ENCODE assay signal across 11 mouse cellular contexts in the genomic region with DNA sequence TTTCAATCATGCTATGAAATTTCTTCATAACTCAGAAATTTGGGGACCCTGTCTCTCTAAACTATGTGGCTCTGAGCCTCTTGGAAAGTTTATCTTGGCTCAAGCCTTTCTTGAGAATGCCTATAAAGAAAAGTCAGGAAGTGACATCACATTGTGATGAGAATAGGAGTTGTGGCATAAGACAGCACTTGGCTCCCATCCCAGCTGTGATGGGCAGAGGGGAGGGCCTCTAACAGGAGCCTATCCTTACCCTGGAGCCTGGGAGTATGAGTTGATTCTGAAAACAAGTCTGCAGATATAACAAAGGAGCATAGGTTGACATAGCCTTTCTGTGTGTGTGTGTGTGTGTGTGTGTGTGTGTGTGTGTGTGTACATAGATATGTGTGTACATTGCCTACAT.
DNase-seq lines count a peak whose midpoint lies in the region; ATAC-seq lines count a peak whose summit lies in the region.
"Had no signal": no experiment of that assay in that cellular context is flagged by ENCODE, and none has a peak within 500 bp of the region (broad histone marks: within the 10 kb centered on the region; RNA-seq: fewer than 3 reads in every experiment).

No protein-coding gene starts in this region.

- H3K9me3 ChIP-seq in heart, embryonic 13.5 days: no peaks in the 10 kb centered on the region
- H3K9me3 ChIP-seq in kidney, embryonic 16.5 days (ENCODE audit: low read length): no peaks in the 10 kb centered on the region
- H3K9me3 ChIP-seq in midbrain, embryonic 10.5 days (replicated peaks): no peaks in the 10 kb centered on the region
- H3K9me3 ChIP-seq: embryonic facial prominence, embryonic 12.5 days had no signal

- DNase-seq in heart, postnatal 25 days (ENCODE audit: low spot score): no peak
- DNase-seq in lung, postnatal 36 days: peak; percentile 56
- DNase-seq in midbrain, embryonic 10.5 days (ENCODE audit: low spot score): no peak
- DNase-seq in urinary bladder, adult 18-20 months (ENCODE audit: low spot score in 2 of 2): no peak
- DNase-seq: cerebellum, adult 11 months had no signal

- peak overlapping the region; percentile 58; the same call in 1 of the 2 replicates for H3K27ac ChIP-seq in heart, embryonic 13.5 days (replicated peaks)
- peak overlapping the region; percentile 89 for H3K27ac ChIP-seq in kidney, embryonic 16.5 days (ENCODE audit: low read length)
- no peak overlapping the region for H3K27ac ChIP-seq in midbrain, embryonic 10.5 days (replicated peaks)
- H3K27ac ChIP-seq: embryonic facial prominence, embryonic 12.5 days; layer of hippocampus, adult 2 months; macrophage had no signal

- no peaks in the 10 kb centered on the region for H3K27me3 ChIP-seq in heart, embryonic 13.5 days (replicated peaks)
- H3K27me3 ChIP-seq in kidney, embryonic 16.5 days (ENCODE audit: insufficient read depth, low read length): no peaks in the 10 kb centered on the region
- no peaks in the 10 kb centered on the region for H3K27me3 ChIP-seq in midbrain, embryonic 10.5 days (ENCODE audit: low read depth, poor library complexity, severe bottlenecking)
- H3K27me3 ChIP-seq: embryonic facial prominence, embryonic 12.5 days had no signal

- no peak overlapping the region for H3K9ac ChIP-seq in heart, embryonic 13.5 days
- H3K9ac ChIP-seq in kidney, embryonic 16.5 days (replicated peaks; ENCODE audit: low read length): no peak overlapping the region
- H3K9ac ChIP-seq: embryonic facial prominence, embryonic 12.5 days had no signal

- ATAC-seq in heart, embryonic 13.5 days (ENCODE audit: extremely low read depth, insufficient number of reproducible peaks, low FRiP score, low TSS enrichment): no peak
- ATAC-seq in common myeloid progenitor, adult 5-6 weeks (replicated peaks; ENCODE audit: low read depth, poor library complexity, severe bottlenecking): peak; percentile 64
- peak; percentile 71; the same call in 1 of the 2 replicates for ATAC-seq in kidney, embryonic 16.5 days (ENCODE audit: low FRiP score, low TSS enrichment)

- peaks cover 27% of the 10 kb centered on the region for H3K4me1 ChIP-seq in heart, embryonic 13.5 days
- peaks cover 23% of the 10 kb centered on the region for H3K4me1 ChIP-seq in kidney, embryonic 16.5 days (ENCODE audit: insufficient read depth, low read length)
- H3K4me1 ChIP-seq in midbrain, embryonic 10.5 days: peaks cover 13% of the 10 kb centered on the region

- no peak overlapping the region for H3K4me2 ChIP-seq in heart, embryonic 13.5 days
- no peak overlapping the region for H3K4me2 ChIP-seq in kidney, embryonic 16.5 days (replicated peaks; ENCODE audit: low read depth, low read length)
- H3K4me2 ChIP-seq: embryonic facial prominence, embryonic 12.5 days had no signal

- H3K36me3 ChIP-seq in heart, embryonic 13.5 days: no peaks in the 10 kb centered on the region
- H3K36me3 ChIP-seq in kidney, embryonic 16.5 days (ENCODE audit: insufficient read depth, low read length): no peaks in the 10 kb centered on the region
- H3K36me3 ChIP-seq in midbrain, embryonic 10.5 days: no peaks in the 10 kb centered on the region
- H3K36me3 ChIP-seq: embryonic facial prominence, embryonic 12.5 days had no signal

- intact Hi-C loops in heart, postnatal 25 days (cut with DNase I): no loop called here

- H3K4me3 ChIP-seq in heart, embryonic 13.5 days: no peak overlapping the region
- no peak overlapping the region for H3K4me3 ChIP-seq in kidney, embryonic 16.5 days (ENCODE audit: low read length)
- no peak overlapping the region for H3K4me3 ChIP-seq in midbrain, embryonic 10.5 days
- H3K4me3 ChIP-seq: embryonic facial prominence, embryonic 12.5 days; layer of hippocampus, adult 2 months had no signal
